8 mouse cellular contexts compared by ENCODE assay signal in genomic region chr12:100280972-100281794, GRCm38 (mm10).
A peak's percentile ranks its signal among the peaks of the same experiment; 100 is the strongest.
DNase-seq lines count a peak whose midpoint lies in the region; ATAC-seq lines count a peak whose summit lies in the region.

No protein-coding gene starts in this region.

- H3K4me1 ChIP-seq in lung, embryonic 15.5 days: peaks cover 73% of the 10 kb centered on the region

- peak; percentile 66 to 67 for DNase-seq in cerebellum, postnatal 10 days
- no peak for DNase-seq in cerebellum, postnatal 36 days
- peak; percentile 70 to 82 for DNase-seq in heart, adult 18-20 months
- peak; percentile 85 for DNase-seq in kidney, adult 18-20 months
- DNase-seq in ovary, postnatal 36 days (ENCODE audit: low spot score): no peak
- DNase-seq in ovary, postnatal 14 days (ENCODE audit: low spot score): no peak

- peak overlapping the region; percentile 93 for H3K27ac ChIP-seq in lung, embryonic 15.5 days

- H3K4me3 ChIP-seq in lung, embryonic 15.5 days: no peak overlapping the region

- no peaks in the 10 kb centered on the region for H3K27me3 ChIP-seq in lung, embryonic 15.5 days

- ATAC-seq in lung, embryonic 15.5 days (ENCODE audit: borderline replicate concordance, extremely low read depth, low FRiP score, low TSS enrichment): 0 out of 2 replicates have a peak, but pooled peaks have one; percentile 1
- ATAC-seq in erythroid progenitor cell, adult 5-6 weeks (replicated peaks; ENCODE audit: low FRiP score, poor library complexity, severe bottlenecking): no peak

- 47% methylated on average over 4 of the region's 4 CpGs for WGBS in lung, embryonic 15.5 days

- no peaks in the 10 kb centered on the region for H3K36me3 ChIP-seq in lung, embryonic 15.5 days

- no peak overlapping the region for H3K4me2 ChIP-seq in lung, embryonic 15.5 days

- no peaks in the 10 kb centered on the region for H3K9me3 ChIP-seq in lung, embryonic 15.5 days

- H3K9ac ChIP-seq in lung, embryonic 15.5 days: no peak overlapping the region

Comparison
In these comparisons a context has a peak if more than half of its experiments do, and no peak if none do; other contexts are left out.
1. DNase-seq: peak in cerebellum, postnatal 10 days (2 of 2), heart, adult 18-20 months (2 of 2) and kidney, adult 18-20 months (single experiment); none in cerebellum, postnatal 36 days (0 of 2), ovary, postnatal 36 days (single experiment) and ovary, postnatal 14 days (single experiment).